Mouse (Mus musculus) urinary bladder, postnatal 10 days (tissue): ENCODE measurements around the gene AC161166.1.
A peak's percentile ranks its signal among the peaks of the same experiment; 100 is the strongest.

Experiments
- DNase-seq: peaks from one replicate; pipeline ENCODE4 v3.0.0; 2022; ENCODE audit warnings: low spot score

Gene AC161166.1

DNA sequence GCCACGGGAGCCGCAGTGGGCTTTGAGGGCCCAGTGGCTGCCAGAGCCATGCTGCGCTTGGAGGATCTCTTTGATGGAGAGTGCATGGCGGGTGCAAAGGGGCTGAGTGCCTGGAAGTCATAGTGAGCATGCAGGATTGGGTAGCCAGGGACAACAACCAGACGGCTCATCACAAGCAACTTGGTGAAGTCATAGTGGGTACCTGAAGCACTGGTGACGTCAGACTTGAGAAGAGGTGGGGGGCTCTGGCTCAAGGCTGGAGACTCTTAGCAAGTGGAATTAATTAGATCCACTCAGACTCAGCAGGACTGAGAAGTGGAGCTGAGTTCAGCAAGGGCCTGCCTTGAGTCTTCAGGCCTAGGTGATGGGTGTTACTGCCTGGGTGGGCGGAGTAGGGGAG, at the start of gene AC161166.1:
Gene AC161166.1 (minus strand): TSS at position 101 of the 400 bp plus-strand sequence.
- DNase-seq: no peak

DNA sequence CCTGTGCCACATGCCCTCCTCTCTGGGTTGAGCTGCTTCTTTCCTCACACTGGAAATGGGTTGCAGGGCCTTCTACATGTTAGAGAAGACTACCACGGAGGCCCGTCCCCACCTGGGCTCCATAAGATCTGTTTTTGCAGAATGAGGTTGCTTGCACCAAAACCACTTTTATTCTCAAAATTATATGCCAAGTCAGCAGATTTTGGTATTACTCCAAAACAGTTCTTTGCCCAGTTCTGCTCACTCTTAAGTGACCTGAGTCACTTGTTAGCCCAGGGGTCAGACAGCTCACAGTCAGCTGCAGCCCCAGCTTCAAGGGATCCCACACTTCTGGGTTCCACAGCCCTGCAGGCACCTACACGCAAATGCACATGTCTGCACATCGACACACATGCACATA, 49.2 kb upstream of the AC161166.1 start:
- no peak for DNase-seq

DNA sequence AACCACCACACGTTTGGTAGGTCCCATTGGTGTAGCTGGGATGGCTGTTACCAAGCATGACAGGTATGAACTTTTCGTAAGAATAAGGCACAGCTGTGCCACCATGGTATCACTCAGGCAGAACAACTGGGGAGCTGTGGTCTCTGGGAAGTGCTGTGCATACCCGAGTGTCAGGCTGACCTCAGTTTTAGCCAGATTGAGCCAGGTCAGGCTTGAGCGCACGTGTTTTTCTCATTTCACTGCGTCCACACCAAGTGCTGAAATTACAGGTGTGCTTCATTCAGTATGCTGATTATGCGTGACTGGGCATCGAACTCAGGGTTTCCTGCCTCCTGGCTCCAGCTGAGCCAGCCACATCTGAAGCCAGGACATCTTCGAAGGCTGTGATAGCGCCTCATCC, 43.5 kb upstream of the AC161166.1 start:
- DNase-seq: no peak

DNA sequence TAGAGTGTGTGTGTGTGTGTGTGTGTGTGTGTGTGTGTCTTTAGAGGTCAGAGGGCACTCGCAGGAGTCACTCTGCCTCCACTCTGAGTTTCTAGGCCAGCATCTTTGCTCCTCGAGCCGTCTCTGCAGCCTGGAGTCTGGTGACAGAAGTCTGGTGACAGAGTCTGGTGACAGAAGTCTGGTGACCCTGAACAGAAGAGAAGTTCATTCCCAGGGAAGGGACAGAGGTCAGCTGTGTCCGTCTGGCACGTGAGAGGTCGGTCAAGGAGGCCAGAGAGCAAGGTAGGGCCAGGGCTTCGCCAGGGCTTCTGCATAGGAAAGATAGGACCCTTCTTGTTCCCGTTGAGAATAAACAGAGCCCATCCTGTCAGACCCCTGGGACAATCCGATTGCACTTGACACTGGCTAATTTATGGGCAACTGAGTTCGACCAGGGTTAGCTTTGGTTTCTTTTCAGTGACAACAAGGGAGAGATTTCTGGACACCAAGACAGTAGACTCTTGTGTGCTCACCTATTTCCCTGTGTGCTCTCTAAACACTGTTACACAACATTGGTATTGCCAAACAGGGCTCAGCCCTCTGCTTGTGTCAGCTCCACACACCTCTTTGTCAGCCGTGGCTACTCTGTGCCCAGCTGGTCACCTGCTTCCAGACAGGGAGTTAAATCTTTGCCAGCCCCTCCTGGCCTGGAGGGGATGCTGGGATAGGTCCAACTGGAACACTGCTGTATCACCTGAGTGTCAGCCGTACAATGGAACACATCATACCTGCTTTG, 39.9 kb upstream of the AC161166.1 start:
- DNase-seq: no peak

DNA sequence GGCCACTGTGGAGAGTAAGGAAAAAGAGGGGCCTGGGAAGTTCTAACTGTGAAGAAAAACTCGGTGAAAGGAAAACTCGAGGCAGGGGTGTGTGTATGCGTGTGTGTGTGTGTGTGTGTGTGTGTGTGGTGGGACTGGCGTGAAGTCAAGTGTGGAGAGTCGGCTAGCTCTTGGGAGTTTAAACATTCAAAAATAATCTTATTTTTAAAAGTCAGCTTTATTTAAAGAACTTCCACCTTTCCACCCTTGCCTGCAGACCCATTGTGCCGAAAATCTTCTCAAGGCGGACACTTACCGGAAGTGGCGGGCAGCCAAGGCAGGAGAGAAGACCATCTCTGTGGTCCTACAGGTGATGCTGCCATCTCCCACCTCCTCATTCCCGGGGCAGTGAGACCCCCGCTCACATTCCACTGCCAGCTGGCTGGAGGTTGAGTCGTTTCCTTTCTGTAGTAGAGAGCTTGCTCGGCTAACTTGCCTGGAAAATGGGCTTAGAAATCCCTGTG, 35.3 kb upstream of the AC161166.1 start:
- no peak for DNase-seq

DNA sequence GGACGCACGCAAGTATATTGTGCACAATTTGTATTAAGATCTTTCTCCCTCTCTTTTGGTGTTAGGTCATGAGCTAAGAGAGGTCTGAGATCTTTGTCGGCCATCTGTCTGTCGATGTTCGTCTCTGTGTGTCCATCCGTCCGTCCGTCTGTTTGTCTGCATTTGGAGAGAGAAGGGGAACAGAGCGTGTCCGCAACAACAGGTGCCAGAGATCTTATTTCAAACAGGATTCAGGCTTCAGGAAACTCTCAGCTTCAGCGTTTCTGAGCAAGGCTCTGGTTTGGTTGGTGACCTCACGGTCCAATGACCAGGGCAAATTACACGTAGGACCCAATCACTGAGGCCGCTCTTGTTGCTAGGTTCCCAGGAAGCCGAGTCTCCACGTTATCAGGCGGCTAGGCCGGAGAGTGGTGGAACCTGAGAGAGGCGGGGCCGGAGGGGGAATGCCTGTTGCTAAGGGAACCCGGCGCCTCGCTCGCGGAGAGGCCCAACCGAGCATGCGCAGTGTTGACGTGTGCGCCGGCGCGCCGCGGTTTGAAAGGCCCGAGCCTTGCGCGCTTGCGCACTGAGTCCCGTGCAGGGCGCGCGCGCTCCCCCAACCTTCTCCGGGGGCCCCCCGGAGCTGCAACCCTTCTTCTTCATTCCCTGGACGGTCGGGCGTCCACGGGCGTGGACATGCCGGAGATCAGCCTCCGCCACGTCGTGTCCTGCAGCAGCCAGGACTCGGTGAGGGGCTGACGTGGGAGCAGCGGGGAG, 34.6 kb upstream of the AC161166.1 start:
- DNase-seq: peak; percentile 96

DNA sequence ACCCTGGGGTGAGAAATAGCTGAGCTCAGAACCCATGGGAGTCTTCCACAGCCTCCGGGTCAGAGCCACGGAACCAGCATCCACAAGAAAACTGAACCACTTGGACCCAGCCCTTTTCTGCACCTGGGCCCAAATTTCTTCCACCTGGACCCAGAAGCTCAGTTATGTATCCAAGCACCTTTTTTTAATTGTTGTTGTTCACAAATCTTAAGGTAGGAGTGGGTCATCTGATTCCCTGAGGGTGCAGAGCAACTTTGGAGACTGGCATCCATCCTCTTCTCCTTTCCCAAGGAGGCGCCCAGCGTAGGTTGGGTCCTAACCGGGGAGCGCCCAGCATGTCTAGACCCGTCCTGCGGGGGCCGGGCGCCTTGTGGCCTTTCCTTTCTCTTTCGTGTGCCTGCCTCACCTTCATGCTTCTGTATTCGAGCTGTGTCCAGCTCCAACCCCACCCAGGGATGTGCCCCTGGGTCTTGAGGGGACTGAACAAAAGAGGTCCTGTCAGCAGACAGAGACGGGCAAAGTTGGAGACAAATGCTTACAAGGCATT, 33.9 kb upstream of the AC161166.1 start, which contains the start of the genes Pinlyp and Xrcc1:
Gene Pinlyp (minus strand): TSS at position 51 of the 547 bp plus-strand sequence.
Gene Xrcc1 (plus strand): TSS at position 222 of the 547 bp plus-strand sequence.
- no peak for DNase-seq

DNA sequence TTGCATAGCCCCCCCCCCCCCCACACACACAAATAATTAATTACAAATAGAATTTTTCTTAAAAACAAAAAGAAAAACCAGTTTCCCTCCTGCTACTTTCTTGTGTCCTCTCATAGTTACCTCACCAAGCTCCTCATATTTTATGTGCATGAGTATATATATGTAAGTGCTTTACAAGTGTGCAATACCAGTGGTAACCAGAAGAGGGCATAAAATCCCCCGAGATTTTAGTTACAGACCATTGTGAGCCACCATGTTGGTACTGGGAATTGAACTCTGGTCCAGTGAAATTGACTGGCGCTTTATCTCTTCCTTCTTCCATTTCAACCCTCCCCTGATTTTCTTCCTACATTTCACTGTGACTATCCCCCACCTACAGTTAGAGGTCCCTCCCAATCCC, 32.3 kb upstream of the AC161166.1 start:
- DNase-seq: no peak

DNA sequence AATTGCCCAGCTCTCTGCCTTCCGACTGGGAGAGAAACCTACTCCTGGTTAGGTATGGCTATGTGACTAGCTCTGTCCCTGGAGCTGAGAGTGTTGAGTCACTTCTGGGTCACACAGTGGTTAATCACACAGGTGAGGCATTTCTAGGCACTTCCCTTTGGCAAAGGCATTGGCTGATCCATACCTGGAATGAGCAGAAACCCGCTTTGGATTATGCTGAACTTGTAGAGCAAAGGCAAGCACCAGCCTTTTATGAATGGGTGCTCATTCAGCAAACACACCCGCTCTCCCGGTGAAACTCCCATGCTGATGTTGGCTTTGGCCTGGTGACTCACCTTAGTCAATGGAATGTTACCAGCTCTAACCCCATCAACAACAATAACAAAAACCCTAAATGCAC, 27.4 kb upstream of the AC161166.1 start:
- DNase-seq: no peak

DNA sequence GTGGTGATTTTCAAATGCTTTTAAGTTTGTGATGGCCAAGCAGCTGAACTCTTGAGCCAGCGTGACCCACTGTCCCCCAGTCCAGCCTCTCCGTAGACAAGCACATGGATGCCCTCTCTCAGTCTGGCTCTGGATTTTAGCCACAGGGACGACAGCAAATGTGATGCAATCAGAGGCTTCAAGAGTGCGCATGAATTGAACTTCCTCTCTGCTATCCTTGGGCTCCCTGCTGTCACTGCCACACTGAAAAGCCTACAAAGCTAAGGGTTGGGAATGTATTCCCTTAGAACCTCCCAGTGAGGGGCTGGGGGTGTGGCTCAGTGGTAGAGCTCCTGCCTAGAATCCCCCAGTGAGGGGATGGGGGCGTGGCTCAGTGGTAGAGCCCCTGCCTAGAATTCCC, 26.4 kb upstream of the AC161166.1 start:
- DNase-seq: no peak

DNA sequence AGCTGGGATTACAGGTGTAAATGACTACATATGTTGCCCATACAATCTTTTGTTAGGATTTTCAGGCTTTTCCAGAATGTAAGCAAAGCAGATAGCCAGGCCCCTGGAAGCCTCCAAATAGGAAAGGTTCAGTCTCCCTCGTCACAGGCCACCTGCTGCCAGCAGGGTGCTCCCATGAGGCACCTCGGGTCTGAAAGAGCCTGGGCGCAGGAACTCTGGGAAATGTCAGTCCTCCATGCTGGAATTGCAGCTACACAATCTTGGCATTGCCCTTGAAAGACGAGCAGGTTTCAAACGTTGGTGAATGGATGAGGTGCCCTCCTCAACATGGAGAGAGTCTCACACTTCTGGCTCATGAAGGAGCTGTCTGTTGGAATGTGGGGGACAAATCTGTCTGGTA, 25.9 kb upstream of the AC161166.1 start:
- DNase-seq: no peak

DNA sequence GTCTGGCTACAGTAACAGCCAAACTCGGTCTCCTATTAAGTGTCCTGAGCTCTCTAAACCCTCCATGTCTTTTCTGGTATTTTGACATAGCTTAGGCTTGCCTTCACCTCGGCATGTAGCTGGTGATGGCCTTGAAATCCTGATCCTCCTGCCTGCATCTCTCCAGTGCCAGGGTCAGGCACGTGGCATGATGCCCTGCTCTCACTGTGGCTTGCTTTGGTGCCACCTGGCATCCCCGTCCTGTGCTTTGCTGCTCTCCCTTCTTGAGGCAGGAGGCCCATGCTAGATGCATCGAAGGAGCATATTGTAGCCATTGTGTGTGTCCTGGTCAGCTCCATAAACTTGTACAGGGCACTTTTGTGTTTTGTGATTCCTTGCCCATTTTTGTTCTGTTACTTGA, 25.3 kb upstream of the AC161166.1 start:
- DNase-seq: no peak

DNA sequence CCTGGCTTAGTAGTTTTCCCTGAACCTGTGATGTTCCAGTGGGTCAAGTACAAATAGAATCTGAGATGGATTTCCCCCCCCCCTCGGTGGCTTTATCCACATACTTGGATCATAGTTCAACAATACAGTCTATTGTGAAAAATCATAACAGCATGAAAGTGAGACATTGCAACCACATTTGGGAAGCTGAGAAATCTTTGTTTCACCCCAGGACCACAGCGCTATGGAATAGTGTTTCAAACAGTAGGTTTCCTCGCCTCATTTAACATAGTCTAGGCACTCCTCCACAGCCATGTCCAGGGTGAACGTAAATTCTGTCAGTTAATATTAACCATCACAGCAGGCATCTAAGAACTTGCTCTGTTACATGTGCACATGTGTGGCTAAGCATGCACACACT, 24.8 kb upstream of the AC161166.1 start:
- no peak for DNase-seq

DNA sequence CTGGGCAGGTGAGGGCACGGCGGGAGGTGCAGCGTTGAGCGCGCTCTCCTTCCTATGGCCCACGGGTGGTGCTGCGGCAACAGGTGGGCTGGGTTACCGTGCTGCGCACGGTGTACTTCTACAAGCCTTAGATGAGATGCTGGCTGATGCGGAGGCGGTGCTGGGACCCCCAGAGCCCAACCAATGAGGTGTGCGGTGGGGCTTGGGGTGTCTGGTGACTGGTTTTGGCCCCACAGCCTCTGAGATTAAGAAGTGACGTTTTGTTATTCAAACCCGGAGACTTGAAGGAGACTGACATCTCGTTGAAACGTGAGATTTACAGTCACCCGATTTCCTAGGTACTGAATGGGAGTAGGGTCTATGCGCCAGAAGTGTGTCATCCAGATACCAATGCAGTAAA, 22.0 kb upstream of the AC161166.1 start:
- DNase-seq: no peak

DNA sequence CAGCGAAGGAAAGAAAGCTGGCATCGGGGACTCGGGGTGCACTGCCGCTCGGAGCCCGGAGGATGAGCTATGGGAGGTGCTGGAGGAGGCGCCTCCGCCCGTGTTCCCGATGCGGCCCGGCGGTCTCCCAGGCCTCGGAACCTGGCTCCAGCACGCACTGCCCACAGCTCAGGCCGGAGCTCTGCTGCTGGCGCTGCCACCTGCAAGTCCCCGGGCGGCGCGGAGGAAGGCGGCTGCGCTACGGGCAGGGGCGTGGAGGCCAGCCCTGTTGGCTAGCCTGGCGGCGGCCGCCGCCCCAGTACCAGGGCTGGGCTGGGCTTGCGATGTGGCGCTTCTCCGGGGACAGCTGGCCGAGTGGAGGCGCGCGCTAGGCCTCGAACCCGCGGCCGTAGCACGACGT, 21.6 kb upstream of the AC161166.1 start:
- DNase-seq: no peak

DNA sequence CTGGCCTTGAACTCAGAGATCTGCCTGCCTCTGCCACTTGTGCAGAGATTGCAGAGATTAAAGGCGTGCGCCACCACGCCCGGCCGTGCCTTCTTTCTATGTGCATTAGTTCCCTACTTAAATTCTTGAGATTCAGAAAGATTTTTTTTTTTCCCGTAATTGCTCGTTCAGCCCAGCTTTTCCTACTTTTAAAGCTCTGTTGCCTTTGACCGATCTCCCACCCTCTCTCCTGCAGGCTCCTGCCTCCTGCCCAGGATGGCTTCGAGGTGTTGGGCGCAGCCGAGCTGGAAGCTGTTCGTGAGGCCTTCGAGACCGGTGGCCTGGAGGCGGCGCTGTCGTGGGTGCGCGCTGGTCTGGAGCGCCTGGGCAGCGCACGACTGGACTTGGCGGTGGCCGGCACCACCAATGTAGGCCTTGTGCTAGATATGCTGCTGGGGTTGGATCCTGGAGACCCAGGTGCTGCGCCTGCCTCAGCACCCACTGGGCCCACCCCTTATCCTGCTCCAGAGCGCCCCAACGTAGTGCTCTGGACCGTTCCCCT, 20.8 kb upstream of the AC161166.1 start:
- DNase-seq: no peak

DNA sequence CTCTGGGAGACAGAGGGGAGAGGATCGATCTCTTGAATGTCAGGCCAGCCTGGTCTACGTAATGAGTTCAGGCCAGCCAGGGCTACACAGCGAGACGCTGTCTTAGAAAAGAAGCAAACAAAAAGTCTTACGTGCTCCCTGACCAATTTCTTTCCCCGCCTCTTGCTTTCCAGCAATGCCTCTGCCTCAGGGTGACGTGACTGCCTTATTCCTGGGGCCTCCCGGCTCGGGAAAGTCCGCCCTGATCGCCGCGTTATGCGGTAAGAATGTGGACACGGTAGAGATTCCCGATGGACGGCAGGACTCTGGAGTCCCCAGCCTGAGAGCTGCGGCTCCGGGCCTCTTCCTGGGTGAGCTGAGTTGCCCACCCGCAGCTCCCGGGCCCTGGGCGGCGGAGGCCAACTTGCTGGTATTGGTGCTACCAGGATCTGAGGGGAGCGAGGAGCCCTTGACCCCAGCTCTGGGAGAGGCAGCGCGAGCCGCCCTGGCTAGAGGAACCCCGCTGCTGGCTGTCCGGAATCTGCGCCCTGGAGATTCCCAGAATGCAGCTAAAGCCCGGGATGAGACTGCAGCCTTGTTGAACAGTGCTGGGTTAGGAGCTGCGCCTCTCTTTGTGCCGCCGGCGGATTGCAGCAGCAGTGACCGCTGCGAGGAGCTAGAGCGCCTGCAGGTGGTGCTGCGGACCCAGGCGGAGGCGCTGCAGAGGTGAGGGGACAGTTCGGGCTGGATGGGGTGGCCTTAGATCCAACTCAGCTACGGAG, 19.1 kb upstream of the AC161166.1 start:
- DNase-seq: no peak

DNA sequence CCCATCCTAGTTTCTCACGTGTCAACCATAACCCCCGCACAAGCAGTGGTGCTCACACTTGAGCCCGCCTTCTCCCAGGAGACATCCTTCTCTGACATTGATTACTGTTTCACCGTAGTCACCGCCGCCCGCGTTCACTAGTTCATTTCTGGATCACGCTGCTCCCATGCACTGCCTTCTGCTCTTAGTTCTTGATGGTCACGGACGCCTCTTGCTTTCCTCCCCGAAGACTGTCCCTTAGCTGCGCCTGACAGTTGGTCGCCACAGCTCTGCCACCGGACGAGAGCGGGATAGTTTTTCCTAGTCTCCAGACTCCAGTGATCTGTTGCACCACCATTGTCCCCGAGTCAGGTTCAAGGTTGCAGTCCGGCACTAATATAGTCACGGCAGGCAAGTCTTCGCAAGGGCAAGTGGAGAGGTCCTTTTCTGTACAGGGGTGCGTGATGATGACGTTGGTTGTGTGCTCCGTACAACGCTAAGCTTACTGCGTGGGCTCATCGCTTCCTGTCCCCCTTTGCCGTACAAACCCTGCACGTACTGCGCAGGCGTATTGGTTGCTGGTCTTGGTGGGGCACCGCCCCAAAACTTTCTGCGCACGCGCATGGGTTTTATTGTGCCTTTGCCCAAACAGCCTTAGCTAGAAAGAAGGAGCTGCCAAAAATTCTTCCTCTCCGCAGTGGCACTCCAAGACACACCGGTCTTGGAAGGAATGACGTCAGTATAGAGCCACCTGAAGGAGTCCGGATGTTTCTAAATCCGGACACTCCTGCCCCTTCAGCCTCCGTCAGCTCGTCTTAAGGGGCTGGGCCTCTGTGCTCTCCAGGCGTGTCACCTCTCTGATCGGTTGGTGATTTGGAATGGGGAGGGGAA, 18.0 kb upstream of the AC161166.1 start, which contains the start of gene Irgq:
Gene Irgq (plus strand): TSS at position 628 of the 870 bp plus-strand sequence.
- DNase-seq: peak; percentile 97

DNA sequence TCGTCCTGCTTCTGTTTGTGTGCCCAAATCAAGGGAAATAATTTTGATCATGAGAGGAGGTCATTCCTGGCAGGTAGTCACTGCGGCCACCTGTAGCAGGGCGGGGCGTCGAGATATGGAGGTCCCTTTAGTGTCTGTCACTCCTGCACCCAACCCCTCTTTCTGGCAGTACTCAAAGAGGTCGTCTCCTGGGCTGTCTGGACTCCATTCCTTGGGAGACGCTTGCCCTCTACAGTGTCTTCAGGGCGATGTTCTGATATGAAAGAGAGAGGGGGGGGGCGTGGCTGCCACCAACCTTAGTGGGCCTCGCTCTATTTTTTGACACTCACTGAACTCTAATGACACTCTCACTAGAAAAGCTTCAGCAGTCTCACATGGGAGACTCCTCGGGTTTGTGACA, 17.3 kb upstream of the AC161166.1 start:
- no peak for DNase-seq

DNA sequence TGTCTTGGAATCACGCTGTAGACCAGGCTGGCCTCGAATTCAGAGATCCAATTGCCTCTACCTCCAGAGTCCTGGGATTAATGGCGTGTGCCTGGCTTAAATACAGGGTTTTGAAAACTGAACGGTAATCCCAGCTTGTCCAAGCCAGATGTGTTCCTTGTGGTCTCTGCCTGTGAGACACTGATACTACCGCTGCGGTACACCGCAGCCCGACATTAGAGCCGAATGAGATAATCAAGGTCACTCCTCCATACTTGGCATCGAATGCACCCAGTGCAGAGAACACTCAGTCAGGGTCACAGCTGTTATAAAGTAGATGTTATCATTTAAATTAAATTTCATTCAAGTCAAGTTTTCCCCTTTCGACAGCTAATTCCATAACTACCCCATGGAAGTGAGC, 16.6 kb upstream of the AC161166.1 start:
- no peak for DNase-seq
